Mouse (Mus musculus): Measurements from ENCODE around the gene Mrpl38. TPM values are rescaled to one million over a fixed set of nuclear protein-coding genes. Genes with fewer than 3 reads are reported as not detected.

Gene Mrpl38
- polyA plus RNA-seq, 1 experiment, result 121 TPM

DNA sequence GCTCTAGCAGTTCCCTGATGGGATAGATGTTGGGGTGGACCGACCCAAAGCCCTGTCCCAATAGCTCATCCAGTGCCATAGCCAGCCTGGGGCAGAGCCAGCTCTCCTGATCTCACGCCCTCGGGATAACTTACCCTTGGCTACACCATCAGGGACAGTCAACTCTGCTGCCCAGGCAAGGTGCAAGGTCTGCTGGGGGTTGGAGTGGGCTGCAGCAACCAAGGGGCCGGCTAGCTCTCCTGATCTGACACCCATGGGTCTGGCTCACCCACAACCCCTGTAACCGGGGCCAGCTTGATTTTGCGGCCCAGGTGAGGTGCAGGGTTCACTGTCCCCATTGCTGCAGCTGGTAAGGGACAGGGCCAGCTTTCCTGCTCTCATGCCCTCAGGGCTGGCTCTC lies 47.1 kb downstream of the Mrpl38 start:
- TF ChIP-seq MAX (IDR thresholded peaks at IDR 0.05) (no peak), CEBPB (IDR thresholded peaks at IDR 0.05; ENCODE audit: low read depth) (no peak)
- H3K79me2 ChIP-seq (ENCODE audit: control insufficient read depth, insufficient read depth), result no peaks in the 10 kb centered on the region
- no peaks in the 10 kb centered on the region for H3K36me3 ChIP-seq (ENCODE audit: control insufficient read depth, insufficient read depth)
- no peak overlapping the region for H3K4me3 ChIP-seq (ENCODE audit: insufficient read depth, poor library complexity, severe bottlenecking)
- H3K27me3 ChIP-seq (ENCODE audit: control insufficient read depth, insufficient read depth, insufficient read length), result no peaks in the 10 kb centered on the region
- no peaks in the 10 kb centered on the region for H3K79me3 ChIP-seq (ENCODE audit: low read depth)
- no peak overlapping the region for H3ac ChIP-seq (ENCODE audit: control insufficient read depth, insufficient read length, low read depth)

- Histone ChIP-seq H3K27me3 (ENCODE audit: control insufficient read depth, insufficient read depth, insufficient read length) (no peaks in the 10 kb centered on the region), H3K4me3 (ENCODE audit: insufficient read depth, poor library complexity, severe bottlenecking) (no peak overlapping the region), H3K36me3 (ENCODE audit: control insufficient read depth, insufficient read depth) (peaks cover 2% of the 10 kb centered on the region), H3ac (ENCODE audit: control insufficient read depth, insufficient read length, low read depth) (no peak overlapping the region), H3K79me3 (ENCODE audit: low read depth) (peaks cover 3% of the 10 kb centered on the region), H3K79me2 (ENCODE audit: control insufficient read depth, insufficient read depth) (peaks cover 20% of the 10 kb centered on the region)
- TF ChIP-seq MYOD1 (IDR thresholded peaks at IDR 0.05; ENCODE audit: control insufficient read depth, insufficient read length, low read depth), result no peak
- TF ChIP-seq MAX (IDR thresholded peaks at IDR 0.05), result no peak
- no peak for TF ChIP-seq CTCF (IDR thresholded peaks at IDR 0.05; ENCODE audit: control insufficient read depth, insufficient read depth, insufficient read length)
- TF ChIP-seq FOSL1 (IDR thresholded peaks at IDR 0.05; ENCODE audit: insufficient read depth, low read length, poor library complexity, severe bottlenecking), result no peak
- no peak for TF ChIP-seq USF1 (IDR thresholded peaks at IDR 0.05; ENCODE audit: low read depth)
- TF ChIP-seq CEBPB (IDR thresholded peaks at IDR 0.05; ENCODE audit: low read depth), result no peak
- TF ChIP-seq MYOG (IDR thresholded peaks at IDR 0.05; ENCODE audit: control insufficient read depth, extremely low read depth, insufficient read length), result no peak
These were observed 49.1 kb downstream of the Mrpl38 start for GRCm38 (mm10) chr11:116089545-116089944.

- Histone ChIP-seq H3K4me3 (ENCODE audit: insufficient read depth, poor library complexity, severe bottlenecking) (no peak overlapping the region), H3ac (ENCODE audit: control insufficient read depth, insufficient read length, low read depth) (no peak overlapping the region), H3K79me3 (ENCODE audit: low read depth) (peaks cover 3% of the 10 kb centered on the region), H3K79me2 (ENCODE audit: control insufficient read depth, insufficient read depth) (peaks cover 22% of the 10 kb centered on the region), H3K36me3 (ENCODE audit: control insufficient read depth, insufficient read depth) (peaks cover 7% of the 10 kb centered on the region), H3K27me3 (ENCODE audit: control insufficient read depth, insufficient read depth, insufficient read length) (no peaks in the 10 kb centered on the region)
- no peak for TF ChIP-seq CEBPB (IDR thresholded peaks at IDR 0.05; ENCODE audit: low read depth)
- no peak for TF ChIP-seq USF1 (IDR thresholded peaks at IDR 0.05; ENCODE audit: low read depth)
- TF ChIP-seq FOSL1 (IDR thresholded peaks at IDR 0.05; ENCODE audit: insufficient read depth, low read length, poor library complexity, severe bottlenecking), result no peak
- TF ChIP-seq MYOD1 (IDR thresholded peaks at IDR 0.05; ENCODE audit: control insufficient read depth, insufficient read length, low read depth), result no peak
- no peak for TF ChIP-seq MYOG (IDR thresholded peaks at IDR 0.05; ENCODE audit: control insufficient read depth, extremely low read depth, insufficient read length)
- no peak for TF ChIP-seq MAX (IDR thresholded peaks at IDR 0.05)
- no peak for TF ChIP-seq CTCF (IDR thresholded peaks at IDR 0.05; ENCODE audit: control insufficient read depth, insufficient read depth, insufficient read length)
These were observed 49.8 kb downstream of the Mrpl38 start for GRCm38 (mm10) chr11:116088741-116089394.

GRCm38 (mm10) chr11:116088188-116088587 lies 50.5 kb downstream of the Mrpl38 start:
- no peaks in the 10 kb centered on the region for H3K27me3 ChIP-seq (ENCODE audit: control insufficient read depth, insufficient read depth, insufficient read length)
- no peak overlapping the region for H3ac ChIP-seq (ENCODE audit: control insufficient read depth, insufficient read length, low read depth)
- no peak overlapping the region for H3K4me3 ChIP-seq (ENCODE audit: insufficient read depth, poor library complexity, severe bottlenecking)
- H3K79me3 ChIP-seq (ENCODE audit: low read depth), result peaks cover 3% of the 10 kb centered on the region
- peaks cover 14% of the 10 kb centered on the region for H3K36me3 ChIP-seq (ENCODE audit: control insufficient read depth, insufficient read depth)
- TF ChIP-seq CEBPB (IDR thresholded peaks at IDR 0.05; ENCODE audit: low read depth) (peak; percentile 34), USF1 (IDR thresholded peaks at IDR 0.05; ENCODE audit: low read depth) (no peak)
- H3K79me2 ChIP-seq (ENCODE audit: control insufficient read depth, insufficient read depth), result peaks cover 22% of the 10 kb centered on the region

- Histone ChIP-seq H3ac (ENCODE audit: control insufficient read depth, insufficient read length, low read depth) (peak overlapping the region; percentile 61), H3K36me3 (ENCODE audit: control insufficient read depth, insufficient read depth) (peaks cover 17% of the 10 kb centered on the region), H3K79me2 (ENCODE audit: control insufficient read depth, insufficient read depth) (peaks cover 22% of the 10 kb centered on the region), H3K79me3 (ENCODE audit: low read depth) (peaks cover 3% of the 10 kb centered on the region), H3K27me3 (ENCODE audit: control insufficient read depth, insufficient read depth, insufficient read length) (no peaks in the 10 kb centered on the region), H3K4me3 (ENCODE audit: insufficient read depth, poor library complexity, severe bottlenecking) (peak overlapping the region; percentile 50)
- TF ChIP-seq USF1 (IDR thresholded peaks at IDR 0.05; ENCODE audit: low read depth), result no peak
- peak; percentile 27 for TF ChIP-seq MAX (IDR thresholded peaks at IDR 0.05)
- no peak for TF ChIP-seq FOSL1 (IDR thresholded peaks at IDR 0.05; ENCODE audit: insufficient read depth, low read length, poor library complexity, severe bottlenecking)
- no peak for TF ChIP-seq MYOG (IDR thresholded peaks at IDR 0.05; ENCODE audit: control insufficient read depth, extremely low read depth, insufficient read length)
- peak; percentile 94 for TF ChIP-seq CTCF (IDR thresholded peaks at IDR 0.05; ENCODE audit: control insufficient read depth, insufficient read depth, insufficient read length)
- peak; percentile 32 for TF ChIP-seq CEBPB (IDR thresholded peaks at IDR 0.05; ENCODE audit: low read depth)
These were observed 51.2 kb downstream of the Mrpl38 start for GRCm38 (mm10) chr11:116087194-116088130.
